Mouse (Mus musculus) layer of hippocampus, adult 9-10 months (tissue): ENCODE measurements around the gene Ifitm1.

Source experiments
- DNase-seq: peaks from one replicate; pipeline ENCODE4 v3.0.0; 2022; ENCODE audit warnings: low spot score

Ifitm1 gene

GRCm38 (mm10) chr7:140966921-140967320, at the start of gene Ifitm1:
TSS of gene Ifitm1 (plus strand) at chr7:140967221.
- no peak for DNase-seq

- no peak for DNase-seq
Observed at GRCm38 (mm10) chr7:140919911-140920310, 47.1 kb upstream of the Ifitm1 start.

- no peak for DNase-seq
Observed at GRCm38 (mm10) chr7:140920418-140921029, 46.5 kb upstream of the Ifitm1 start, which contains the start of gene Nlrp6. TSS of gene Nlrp6 (plus strand) at chr7:140920902.

- no peak for DNase-seq
Observed at GRCm38 (mm10) chr7:140921225-140921975, 45.6 kb upstream of the Ifitm1 start.

- DNase-seq, result no peak
Observed at GRCm38 (mm10) chr7:140922398-140923069, 44.5 kb upstream of the Ifitm1 start.

GRCm38 (mm10) chr7:140923070-140923775, 43.8 kb upstream of the Ifitm1 start:
- no peak for DNase-seq

GRCm38 (mm10) chr7:140927181-140927580, 39.8 kb upstream of the Ifitm1 start:
- DNase-seq, result no peak

GRCm38 (mm10) chr7:140938436-140938835, 28.6 kb upstream of the Ifitm1 start:
- DNase-seq, result no peak

- DNase-seq, result no peak
Observed at GRCm38 (mm10) chr7:140938896-140939295, 28.1 kb upstream of the Ifitm1 start.

GRCm38 (mm10) chr7:140939669-140940171, 27.3 kb upstream of the Ifitm1 start:
- no peak for DNase-seq

GRCm38 (mm10) chr7:140941222-140942051, 25.6 kb upstream of the Ifitm1 start, which contains the start of gene Pgghg:
TSS of gene Pgghg (plus strand) at chr7:140941391.
- no peak for DNase-seq

GRCm38 (mm10) chr7:140942341-140942740, 24.7 kb upstream of the Ifitm1 start:
- DNase-seq, result no peak

- no peak for DNase-seq
Observed at GRCm38 (mm10) chr7:140942811-140943210, 24.2 kb upstream of the Ifitm1 start.

- no peak for DNase-seq
Observed at GRCm38 (mm10) chr7:140943356-140943755, 23.7 kb upstream of the Ifitm1 start.

GRCm38 (mm10) chr7:140944236-140944635, 22.8 kb upstream of the Ifitm1 start:
- DNase-seq, result no peak

GRCm38 (mm10) chr7:140945247-140945646, 21.8 kb upstream of the Ifitm1 start:
- DNase-seq, result no peak

GRCm38 (mm10) chr7:140946311-140946710, 20.7 kb upstream of the Ifitm1 start:
- DNase-seq, result no peak

- DNase-seq, result no peak
Observed at GRCm38 (mm10) chr7:140946980-140947379, 20.0 kb upstream of the Ifitm1 start.

GRCm38 (mm10) chr7:140948161-140948560, 18.9 kb upstream of the Ifitm1 start:
- no peak for DNase-seq

- DNase-seq, result no peak
Observed at GRCm38 (mm10) chr7:140949255-140949654, 17.8 kb upstream of the Ifitm1 start.
